Mouse (Mus musculus) WW6 (cell line): ENCODE results near the gene Vmn2r104.

Experiments used
- DNase-seq: peaks from one replicate; pipeline ENCODE4 v3.0.0-alpha.2; 2013; ENCODE audit warnings: low read depth, low spot score

The Vmn2r104 gene

DNA sequence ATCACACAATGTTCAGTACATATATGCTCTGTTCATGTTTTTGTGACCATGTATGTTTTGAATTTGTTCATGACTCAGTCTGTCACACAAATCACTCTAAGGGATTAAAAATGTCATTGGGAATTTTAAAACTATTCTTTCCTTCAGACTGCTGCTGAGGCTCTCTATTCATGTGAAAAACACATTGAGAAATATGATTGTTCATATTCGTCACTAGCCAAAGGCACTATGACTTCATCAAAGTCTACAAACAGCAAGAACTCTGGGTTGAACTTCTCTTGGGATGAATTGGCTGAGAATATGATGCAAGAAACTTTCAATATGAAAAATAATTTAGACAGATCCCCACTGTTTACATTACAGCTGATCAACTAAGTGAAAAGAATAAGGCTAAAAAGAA, at the start of gene Vmn2r104:
Vmn2r104 (minus strand) TSS at position 101 of the 400 bp plus-strand sequence.
- DNase-seq, result no peak

DNA sequence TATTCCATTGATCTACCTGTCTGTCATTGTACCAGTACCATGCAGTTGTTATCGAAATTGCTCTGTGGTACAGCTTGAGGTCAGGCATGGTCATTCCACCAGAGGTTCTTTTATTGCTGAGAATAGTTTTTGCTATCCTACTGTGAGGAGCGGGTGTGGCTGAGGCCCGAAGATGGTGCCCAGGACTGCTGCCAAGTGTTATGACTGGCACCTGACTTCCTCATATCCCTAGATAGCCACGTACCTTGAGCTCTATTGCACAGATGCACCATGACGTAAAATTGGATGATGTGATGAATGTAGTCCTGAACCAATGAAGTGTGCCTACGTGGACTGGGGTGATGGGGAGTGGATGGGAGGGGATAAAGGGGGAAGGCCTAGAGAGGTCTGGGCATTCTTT, 26.0 kb upstream of the Vmn2r104 start:
- no peak for DNase-seq

- no peak for DNase-seq
Observed at GRCm38 (mm10) chr17:20071656-20072396, 23.7 kb upstream of the Vmn2r104 start.
